Mouse (Mus musculus) kidney, adult 2 months (tissue): ENCODE data around the gene Slc25a34. TPM values are rescaled to one million over a fixed set of nuclear protein-coding genes. Genes with fewer than 3 reads are reported as not detected.

Experiments
- DNase-seq: peaks from one replicate; pipeline ENCODE4 v3.0.0; 2021
- H3K27ac ChIP-seq: fragments of 200-500 bp; 2 replicates; pipeline ENCODE4 v1.5.1; 2012; ENCODE audit warnings: low read depth, low read length, control low read depth, inconsistent platforms; ENCODE audit not compliant: insufficient read depth
- H3K27me3 ChIP-seq: fragments of 200-500 bp; replicated peaks from 2 replicates; pipeline ENCODE4 v1.6.1; 2012; ENCODE audit warnings: mild to moderate bottlenecking, moderate library complexity, low read length, inconsistent platforms; ENCODE audit not compliant: control insufficient read depth, insufficient read depth
- H3K36me3 ChIP-seq: fragments of 200-500 bp; 2 replicates; pipeline ENCODE4 v1.6.1; 2012; ENCODE audit warnings: mild to moderate bottlenecking, moderate library complexity, low read length, inconsistent platforms; ENCODE audit not compliant: control insufficient read depth, insufficient read depth
- H3K4me1 ChIP-seq: fragments of 200-500 bp; 2 replicates; pipeline ENCODE4 v1.6.1; 2011; ENCODE audit warnings: low read length; ENCODE audit not compliant: control insufficient read depth, insufficient read depth
- H3K4me3 ChIP-seq: fragments of 200-500 bp; 2 replicates; pipeline ENCODE4 v1.5.1; 2011; ENCODE audit warnings: mild to moderate bottlenecking, low read depth, low read length, control low read depth; ENCODE audit not compliant: insufficient read depth
- CTCF ChIP-seq: fragments of 200-500 bp; conservative IDR thresholded peaks from 2 replicates; pipeline ENCODE4 v1.5.1; 2011; ENCODE audit warnings: low read depth, mild to moderate bottlenecking, control low read depth, low read length, moderate library complexity, mixed read lengths; ENCODE audit not compliant: insufficient read depth, insufficient read length
- POLR2A ChIP-seq: fragments of 200-500 bp; IDR thresholded peaks from one replicate; pipeline ENCODE4 v1.6.1; 2011; ENCODE audit warnings: low read depth, low read length, control low read depth
- WGBS: fragments of 180-500 bp; shearing (Covaris S2); methylation state at CpG from one replicate; pipeline ENCODE4 v1.1.7; 2018; 5-methylcytosine and 5-hydroxymethylcytosine counted together
- polyA plus RNA-seq: library from polyadenylated mRNA; depleted of rRNA; stranded (reverse); fragments of >200 nt; gene quantifications from 2 replicates; pipeline ENCODE4 v1.2.3, GENCODE M21; 2012

Gene Slc25a34
- polyA plus RNA-seq, 1 experiment = 30.1 TPM

DNA sequence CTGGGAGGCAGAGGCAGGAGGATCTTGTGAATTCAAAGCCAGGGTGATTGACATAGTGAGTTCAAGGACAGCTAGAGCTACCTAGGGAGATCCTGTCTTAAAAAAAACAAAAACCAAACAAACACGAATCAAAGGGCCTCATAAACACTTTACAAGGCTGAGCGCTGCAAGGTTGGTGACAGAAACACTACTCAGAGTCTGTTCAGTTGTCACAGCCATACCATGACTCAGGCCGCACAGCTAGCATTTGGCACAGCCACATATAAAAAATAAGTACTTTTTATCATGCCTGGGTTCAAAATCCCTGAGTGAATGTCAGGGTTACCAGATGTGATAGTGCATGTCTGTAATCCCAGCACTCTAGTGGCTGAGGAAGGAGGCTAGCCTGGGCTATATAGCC lies 23.6 kb upstream of the Slc25a34 start:
- H3K4me3 ChIP-seq = no peak overlapping the region
- no peak overlapping the region for H3K27ac ChIP-seq
- WGBS = 97% methylated on average over 3 of the region's 3 CpGs
- TF ChIP-seq POLR2A (no peak), CTCF (no peak)
- no peaks in the 10 kb centered on the region for H3K27me3 ChIP-seq
- DNase-seq = no peak
- peaks cover 18% of the 10 kb centered on the region for H3K4me1 ChIP-seq
- H3K36me3 ChIP-seq = no peaks in the 10 kb centered on the region

DNA sequence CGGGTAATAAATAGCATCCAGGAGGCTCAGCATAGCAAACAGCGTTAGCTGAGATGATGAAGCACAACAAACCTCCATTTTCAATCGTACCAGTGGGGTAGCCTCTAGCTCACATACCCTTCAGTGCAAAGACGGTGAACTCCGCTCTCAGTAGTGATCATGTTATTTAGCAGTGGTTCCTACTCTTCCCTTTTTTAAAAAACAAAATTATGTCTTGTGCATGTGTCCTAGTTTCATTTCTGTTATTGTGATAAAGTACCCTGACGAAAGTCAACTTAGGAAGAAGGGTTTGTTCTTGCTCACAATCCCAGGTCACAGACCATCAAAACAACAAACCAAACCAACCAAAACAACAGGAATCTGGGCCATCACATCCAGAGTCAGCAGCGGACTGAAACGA lies 22.4 kb upstream of the Slc25a34 start:
- WGBS = 82% methylated on average over 8 of the region's 8 CpGs
- no peaks in the 10 kb centered on the region for H3K36me3 ChIP-seq
- DNase-seq = no peak
- no peak overlapping the region for H3K4me3 ChIP-seq
- H3K27ac ChIP-seq = no peak overlapping the region
- H3K27me3 ChIP-seq = no peaks in the 10 kb centered on the region
- TF ChIP-seq CTCF = no peak
- no peak for TF ChIP-seq POLR2A
- H3K4me1 ChIP-seq = peaks cover 19% of the 10 kb centered on the region

- H3K36me3 ChIP-seq = peaks cover 2% of the 10 kb centered on the region; the same call in 1 of the 2 replicates
- peaks cover 22% of the 10 kb centered on the region for H3K4me1 ChIP-seq
- DNase-seq = peak; percentile 94
- TF ChIP-seq CTCF (no peak), POLR2A (no peak)
- no peak overlapping the region for H3K4me3 ChIP-seq
- peak overlapping the region; percentile 65 for H3K27ac ChIP-seq
- H3K27me3 ChIP-seq = no peaks in the 10 kb centered on the region
- 4% methylated on average over 7 of the region's 7 CpGs for WGBS
Observed at GRCm38 (mm10) chr4:141643118-141643855, 19.7 kb upstream of the Slc25a34 start.

DNA sequence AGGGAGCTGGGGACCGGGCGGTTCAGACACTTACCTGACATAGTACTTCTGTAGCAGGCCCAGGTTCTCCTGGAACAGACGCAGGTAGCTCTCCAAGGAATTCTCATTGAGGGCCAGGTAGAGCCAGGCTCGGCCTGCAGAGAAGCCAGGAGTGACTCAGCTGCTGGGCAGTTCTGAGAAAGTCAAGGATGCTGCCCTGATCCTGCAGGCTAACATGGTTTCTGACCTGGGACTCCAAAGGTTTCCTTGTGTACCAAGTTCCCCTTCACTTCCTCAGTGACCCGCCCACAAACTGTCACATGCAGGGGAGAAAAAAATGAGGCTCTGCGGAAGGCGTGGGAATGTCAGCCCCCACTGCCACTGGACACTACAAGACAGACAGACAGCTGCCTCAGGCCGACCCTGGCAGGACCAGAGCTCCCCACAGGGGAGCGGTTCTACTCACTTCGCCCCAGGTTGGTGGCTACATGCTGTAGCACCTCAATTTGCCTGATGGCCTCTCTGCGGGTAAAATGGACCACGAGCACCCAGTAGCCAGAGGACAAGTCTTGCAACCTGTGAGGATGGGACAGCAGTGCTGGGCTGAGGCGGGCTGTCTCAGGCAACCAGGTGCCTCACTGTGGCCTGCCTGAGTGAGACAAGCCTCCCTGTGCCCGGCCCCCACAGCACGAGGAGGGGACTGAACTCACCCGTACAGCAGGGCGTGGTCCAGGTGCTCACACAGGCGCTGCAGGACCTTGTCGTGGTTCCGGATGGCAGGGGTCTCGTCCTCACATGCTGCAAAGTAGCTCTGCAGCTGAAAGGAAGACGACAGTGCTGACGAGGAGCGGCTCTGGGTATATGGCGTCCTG lies 18.6 kb upstream of the Slc25a34 start:
- peaks cover 22% of the 10 kb centered on the region for H3K4me1 ChIP-seq
- peak; percentile 88 for DNase-seq
- H3K36me3 ChIP-seq = peaks cover 2% of the 10 kb centered on the region; the same call in 1 of the 2 replicates
- TF ChIP-seq CTCF = no peak
- no peak for TF ChIP-seq POLR2A
- peak overlapping the region; percentile 18 for H3K4me3 ChIP-seq
- WGBS = 68% methylated on average over 25 of the region's 25 CpGs
- H3K27me3 ChIP-seq = no peaks in the 10 kb centered on the region
- H3K27ac ChIP-seq = peak overlapping the region; percentile 90

DNA sequence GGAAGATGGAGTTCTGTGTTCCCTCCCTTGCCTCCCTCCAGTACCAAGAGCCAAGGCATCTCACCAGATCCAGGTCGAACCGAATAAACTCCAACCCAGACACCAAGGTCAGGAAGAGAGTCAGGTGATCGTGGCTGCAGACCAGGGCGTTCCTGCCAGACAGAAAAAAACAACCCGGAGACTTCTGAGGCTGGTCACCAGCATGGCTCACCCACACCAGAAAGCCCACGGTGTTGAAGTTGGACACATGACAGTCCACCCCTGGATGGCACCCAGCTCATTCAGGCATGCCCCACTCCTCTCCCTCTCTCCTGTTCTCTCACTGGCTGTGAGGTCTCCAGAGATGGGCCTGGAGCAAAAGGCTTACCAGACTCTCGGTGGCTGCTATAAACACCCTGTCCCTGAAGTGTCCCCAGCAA lies 17.7 kb upstream of the Slc25a34 start:
- 38% methylated on average over 7 of the region's 7 CpGs for WGBS
- Histone ChIP-seq H3K4me3 (peak overlapping the region; percentile 18), H3K36me3 (peaks cover 2% of the 10 kb centered on the region; the same call in 1 of the 2 replicates), H3K27ac (peak overlapping the region; percentile 90), H3K4me1 (peaks cover 22% of the 10 kb centered on the region), H3K27me3 (no peaks in the 10 kb centered on the region)
- TF ChIP-seq POLR2A (no peak), CTCF (no peak)
- DNase-seq = peak; percentile 95

- peaks cover 22% of the 10 kb centered on the region for H3K4me1 ChIP-seq
- DNase-seq = peak; percentile 55
- H3K27me3 ChIP-seq = no peaks in the 10 kb centered on the region
- H3K27ac ChIP-seq = peak overlapping the region; percentile 29; the same call in 1 of the 2 replicates
- 56% methylated on average over 11 of the region's 11 CpGs for WGBS
- no peak overlapping the region for H3K4me3 ChIP-seq
- H3K36me3 ChIP-seq = peaks cover 2% of the 10 kb centered on the region; the same call in 1 of the 2 replicates
- TF ChIP-seq CTCF (no peak; the same call in 1 of the 2 replicates), POLR2A (no peak)
Observed at GRCm38 (mm10) chr4:141639474-141639873, 15.9 kb upstream of the Slc25a34 start.
